Mouse (Mus musculus): ENCODE results near the gene Nras. TPM values are rescaled to one million over a fixed set of nuclear protein-coding genes. Genes with fewer than 3 reads are reported as not detected.

Nras gene
- polyA plus RNA-seq, 1 experiment from 2014 or later = 116 TPM

GRCm38 (mm10) chr3:103081051-103081450 is 23.0 kb downstream of the Nras start:
- no peak for ATAC-seq (ENCODE audit: insufficient number of reproducible peaks, insufficient read depth, low FRiP score, low read depth)
- no peak overlapping the region for H3K4me2 ChIP-seq (replicated peaks; ENCODE audit: low read depth, low read length)
- H3K9ac ChIP-seq (replicated peaks; ENCODE audit: low read depth, low read length) = no peak overlapping the region
- H3K27ac ChIP-seq (ENCODE audit: low read length) = no peak overlapping the region
- no peaks in the 10 kb centered on the region for H3K4me1 ChIP-seq (ENCODE audit: control insufficient read depth, insufficient read depth, low read length)
- no peaks in the 10 kb centered on the region for H3K27me3 ChIP-seq (ENCODE audit: control insufficient read depth, insufficient read depth, low read length)
- WGBS = 70% methylated on average over 11 of the region's 11 CpGs
- no peaks in the 10 kb centered on the region for H3K9me3 ChIP-seq (ENCODE audit: control insufficient read depth, low read depth, low read length)
- no peak overlapping the region for H3K4me3 ChIP-seq (ENCODE audit: low read depth, low read length)
- no peaks in the 10 kb centered on the region for H3K36me3 ChIP-seq (ENCODE audit: control insufficient read depth, insufficient read depth, low read length)

GRCm38 (mm10) chr3:103081861-103082453 is 23.9 kb downstream of the Nras start:
- H3K4me3 ChIP-seq (ENCODE audit: low read depth, low read length) = no peak overlapping the region
- H3K4me1 ChIP-seq (ENCODE audit: control insufficient read depth, insufficient read depth, low read length) = no peaks in the 10 kb centered on the region
- no peak overlapping the region for H3K27ac ChIP-seq (ENCODE audit: low read length)
- ATAC-seq (ENCODE audit: insufficient number of reproducible peaks, insufficient read depth, low FRiP score, low read depth) = no peak
- H3K4me2 ChIP-seq (replicated peaks; ENCODE audit: low read depth, low read length) = no peak overlapping the region
- H3K9me3 ChIP-seq (ENCODE audit: control insufficient read depth, low read depth, low read length) = no peaks in the 10 kb centered on the region
- no peak overlapping the region for H3K9ac ChIP-seq (replicated peaks; ENCODE audit: low read depth, low read length)
- 84% methylated on average over 17 of the region's 17 CpGs for WGBS
- no peaks in the 10 kb centered on the region for H3K27me3 ChIP-seq (ENCODE audit: control insufficient read depth, insufficient read depth, low read length)
- no peaks in the 10 kb centered on the region for H3K36me3 ChIP-seq (ENCODE audit: control insufficient read depth, insufficient read depth, low read length)

DNA sequence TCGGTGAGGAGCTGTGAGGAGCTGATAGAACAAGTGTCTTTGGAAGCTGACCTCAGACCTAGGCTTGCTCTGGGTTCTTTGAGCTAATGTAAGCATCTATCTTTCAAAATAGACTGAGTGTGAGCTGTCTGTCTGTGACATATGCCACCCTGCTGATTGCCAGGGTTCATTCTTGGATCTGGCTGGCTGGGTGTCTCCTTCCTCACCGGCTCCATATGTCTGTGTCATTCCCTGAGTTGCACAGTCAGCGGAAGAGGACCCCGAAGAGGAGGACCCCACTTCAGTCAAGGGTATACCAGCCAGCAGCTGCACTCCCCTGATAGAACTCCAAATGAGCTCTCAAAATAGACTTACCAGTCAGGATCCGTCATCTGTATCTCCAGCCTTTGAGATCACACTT is 24.7 kb downstream of the Nras start:
- Histone ChIP-seq H3K36me3 (ENCODE audit: control insufficient read depth, insufficient read depth, low read length) (no peaks in the 10 kb centered on the region), H3K9ac (replicated peaks; ENCODE audit: low read depth, low read length) (no peak overlapping the region), H3K4me3 (ENCODE audit: low read depth, low read length) (no peak overlapping the region), H3K4me2 (replicated peaks; ENCODE audit: low read depth, low read length) (no peak overlapping the region), H3K4me1 (ENCODE audit: control insufficient read depth, insufficient read depth, low read length) (no peaks in the 10 kb centered on the region), H3K9me3 (ENCODE audit: control insufficient read depth, low read depth, low read length) (no peaks in the 10 kb centered on the region), H3K27ac (ENCODE audit: low read length) (no peak overlapping the region), H3K27me3 (ENCODE audit: control insufficient read depth, insufficient read depth, low read length) (no peaks in the 10 kb centered on the region)
- 86% methylated on average over 5 of the region's 5 CpGs for WGBS
- no peak for ATAC-seq (ENCODE audit: insufficient number of reproducible peaks, insufficient read depth, low FRiP score, low read depth)

DNA sequence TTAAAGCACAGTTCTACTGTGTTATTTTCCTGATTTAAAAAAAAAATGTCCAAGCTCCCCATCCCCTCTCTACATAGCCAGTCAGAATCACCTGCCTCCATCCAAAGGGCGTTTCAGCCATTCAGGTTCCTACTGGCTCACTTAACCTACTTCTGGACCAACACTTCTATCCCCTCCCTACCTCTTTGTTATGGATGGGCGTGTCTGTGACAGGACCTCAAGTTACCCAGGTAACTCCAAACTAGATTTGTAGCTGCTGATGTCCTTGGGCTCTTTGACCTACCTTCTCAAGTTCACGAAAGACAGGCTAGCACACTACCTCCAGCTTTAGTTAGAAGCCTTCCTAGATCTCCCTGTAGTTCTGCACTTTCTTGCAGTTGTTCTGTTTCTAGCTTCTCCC is 27.9 kb downstream of the Nras start:
- Histone ChIP-seq H3K27me3 (ENCODE audit: control insufficient read depth, insufficient read depth, low read length) (no peaks in the 10 kb centered on the region), H3K27ac (ENCODE audit: low read length) (no peak overlapping the region), H3K4me3 (ENCODE audit: low read depth, low read length) (no peak overlapping the region), H3K4me2 (replicated peaks; ENCODE audit: low read depth, low read length) (no peak overlapping the region), H3K9me3 (ENCODE audit: control insufficient read depth, low read depth, low read length) (no peaks in the 10 kb centered on the region), H3K4me1 (ENCODE audit: control insufficient read depth, insufficient read depth, low read length) (no peaks in the 10 kb centered on the region), H3K9ac (replicated peaks; ENCODE audit: low read depth, low read length) (no peak overlapping the region), H3K36me3 (ENCODE audit: control insufficient read depth, insufficient read depth, low read length) (no peaks in the 10 kb centered on the region)
- ATAC-seq (ENCODE audit: insufficient number of reproducible peaks, insufficient read depth, low FRiP score, low read depth) = no peak
- 83% methylated on average over 3 of the region's 3 CpGs for WGBS

GRCm38 (mm10) chr3:103091753-103092152 is 33.7 kb downstream of the Nras start:
- Histone ChIP-seq H3K4me2 (replicated peaks; ENCODE audit: low read depth, low read length) (no peak overlapping the region), H3K36me3 (ENCODE audit: control insufficient read depth, insufficient read depth, low read length) (no peaks in the 10 kb centered on the region), H3K9me3 (ENCODE audit: control insufficient read depth, low read depth, low read length) (no peaks in the 10 kb centered on the region), H3K4me1 (ENCODE audit: control insufficient read depth, insufficient read depth, low read length) (no peaks in the 10 kb centered on the region), H3K4me3 (ENCODE audit: low read depth, low read length) (no peak overlapping the region), H3K27ac (ENCODE audit: low read length) (no peak overlapping the region), H3K27me3 (ENCODE audit: control insufficient read depth, insufficient read depth, low read length) (no peaks in the 10 kb centered on the region), H3K9ac (replicated peaks; ENCODE audit: low read depth, low read length) (no peak overlapping the region)
- ATAC-seq (ENCODE audit: insufficient number of reproducible peaks, insufficient read depth, low FRiP score, low read depth) = no peak
- 100% methylated on average over 2 of the region's 2 CpGs for WGBS

DNA sequence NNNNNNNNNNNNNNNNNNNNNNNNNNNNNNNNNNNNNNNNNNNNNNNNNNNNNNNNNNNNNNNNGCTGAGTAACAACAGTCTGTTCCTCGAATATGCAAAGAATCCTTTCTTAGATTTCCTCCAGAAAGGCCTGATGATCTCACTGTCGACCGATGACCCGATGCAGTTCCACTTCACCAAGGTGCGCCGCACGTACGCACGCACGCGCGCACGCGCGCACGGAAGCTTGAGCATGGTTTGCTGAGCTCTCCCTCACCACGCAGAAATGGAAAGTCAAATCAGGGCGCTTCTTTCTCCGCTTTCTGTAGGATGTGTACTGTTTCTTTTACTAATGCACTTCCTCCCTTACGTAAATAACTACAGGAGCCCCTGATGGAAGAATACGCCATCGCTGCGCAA is 40.6 kb downstream of the Nras start:
- no peaks in the 10 kb centered on the region for H3K9me3 ChIP-seq (ENCODE audit: control insufficient read depth, low read depth, low read length)
- H3K4me2 ChIP-seq (replicated peaks; ENCODE audit: low read depth, low read length) = no peak overlapping the region
- peaks cover 5% of the 10 kb centered on the region; the same call in 1 of the 2 replicates for H3K4me1 ChIP-seq (ENCODE audit: control insufficient read depth, insufficient read depth, low read length)
- 78% methylated on average over 23 of the region's 23 CpGs for WGBS
- H3K27me3 ChIP-seq (ENCODE audit: control insufficient read depth, insufficient read depth, low read length) = no peaks in the 10 kb centered on the region
- no peak overlapping the region for H3K4me3 ChIP-seq (ENCODE audit: low read depth, low read length)
- ATAC-seq (ENCODE audit: insufficient number of reproducible peaks, insufficient read depth, low FRiP score, low read depth) = no peak
- H3K27ac ChIP-seq (ENCODE audit: low read length) = no peak overlapping the region
- no peaks in the 10 kb centered on the region for H3K36me3 ChIP-seq (ENCODE audit: control insufficient read depth, insufficient read depth, low read length)
- H3K9ac ChIP-seq (replicated peaks; ENCODE audit: low read depth, low read length) = no peak overlapping the region

GRCm38 (mm10) chr3:103099667-103100066 is 41.6 kb downstream of the Nras start:
- WGBS = 85% methylated on average over 6 of the region's 6 CpGs
- Histone ChIP-seq H3K27ac (ENCODE audit: low read length) (no peak overlapping the region), H3K4me3 (ENCODE audit: low read depth, low read length) (no peak overlapping the region), H3K36me3 (ENCODE audit: control insufficient read depth, insufficient read depth, low read length) (no peaks in the 10 kb centered on the region), H3K9ac (replicated peaks; ENCODE audit: low read depth, low read length) (no peak overlapping the region), H3K9me3 (ENCODE audit: control insufficient read depth, low read depth, low read length) (no peaks in the 10 kb centered on the region), H3K27me3 (ENCODE audit: control insufficient read depth, insufficient read depth, low read length) (no peaks in the 10 kb centered on the region), H3K4me2 (replicated peaks; ENCODE audit: low read depth, low read length) (no peak overlapping the region), H3K4me1 (ENCODE audit: control insufficient read depth, insufficient read depth, low read length) (peaks cover 5% of the 10 kb centered on the region; the same call in 1 of the 2 replicates)
- ATAC-seq (ENCODE audit: insufficient number of reproducible peaks, insufficient read depth, low FRiP score, low read depth) = no peak

- no peak overlapping the region for H3K4me3 ChIP-seq (ENCODE audit: low read depth, low read length)
- no peak overlapping the region for H3K9ac ChIP-seq (replicated peaks; ENCODE audit: low read depth, low read length)
- H3K9me3 ChIP-seq (ENCODE audit: control insufficient read depth, low read depth, low read length) = no peaks in the 10 kb centered on the region
- WGBS = 69% methylated on average over 2 of the region's 2 CpGs
- H3K36me3 ChIP-seq (ENCODE audit: control insufficient read depth, insufficient read depth, low read length) = no peaks in the 10 kb centered on the region
- H3K4me2 ChIP-seq (replicated peaks; ENCODE audit: low read depth, low read length) = no peak overlapping the region
- peaks cover 5% of the 10 kb centered on the region; the same call in 1 of the 2 replicates for H3K4me1 ChIP-seq (ENCODE audit: control insufficient read depth, insufficient read depth, low read length)
- ATAC-seq (ENCODE audit: insufficient number of reproducible peaks, insufficient read depth, low FRiP score, low read depth) = no peak
- H3K27me3 ChIP-seq (ENCODE audit: control insufficient read depth, insufficient read depth, low read length) = no peaks in the 10 kb centered on the region
- no peak overlapping the region for H3K27ac ChIP-seq (ENCODE audit: low read length)
These were observed 42.6 kb downstream of the Nras start for GRCm38 (mm10) chr3:103100735-103101134.

DNA sequence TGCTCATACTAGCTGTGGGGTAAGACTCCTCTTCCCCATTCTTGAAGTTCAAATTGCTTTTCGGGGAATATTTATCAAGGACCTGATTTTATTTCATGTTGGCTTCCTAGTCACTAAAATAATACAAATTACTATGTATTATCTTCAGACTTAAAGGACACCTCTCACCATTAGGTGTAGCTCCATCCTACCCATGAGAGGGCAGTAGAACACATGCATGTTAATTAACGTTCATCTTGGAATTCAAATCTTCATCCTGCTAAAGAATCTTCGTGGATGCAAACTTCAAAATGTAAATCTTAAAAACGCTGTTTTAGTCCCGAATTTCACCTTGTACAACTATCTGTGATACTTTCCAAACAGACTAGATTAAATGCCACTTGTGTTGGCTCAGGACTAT is 43.1 kb downstream of the Nras start:
- Histone ChIP-seq H3K36me3 (ENCODE audit: control insufficient read depth, insufficient read depth, low read length) (no peaks in the 10 kb centered on the region), H3K27ac (ENCODE audit: low read length) (no peak overlapping the region), H3K9me3 (ENCODE audit: control insufficient read depth, low read depth, low read length) (no peaks in the 10 kb centered on the region), H3K27me3 (ENCODE audit: control insufficient read depth, insufficient read depth, low read length) (no peaks in the 10 kb centered on the region), H3K4me3 (ENCODE audit: low read depth, low read length) (no peak overlapping the region), H3K4me2 (replicated peaks; ENCODE audit: low read depth, low read length) (no peak overlapping the region), H3K4me1 (ENCODE audit: control insufficient read depth, insufficient read depth, low read length) (peaks cover 5% of the 10 kb centered on the region; the same call in 1 of the 2 replicates), H3K9ac (replicated peaks; ENCODE audit: low read depth, low read length) (no peak overlapping the region)
- WGBS = 56% methylated on average over 5 of the region's 5 CpGs
- ATAC-seq (ENCODE audit: insufficient number of reproducible peaks, insufficient read depth, low FRiP score, low read depth) = no peak
